Mouse (Mus musculus): ENCODE data around the gene Cdc20b.
A peak's percentile ranks its signal among the peaks of the same experiment; 100 is the strongest.
"Not testable (repeated sequence)": the region's sequence is repeated elsewhere in the genome, so short reads cannot be mapped to it uniquely, and the experiment has no call there.

Cdc20b gene

DNA sequence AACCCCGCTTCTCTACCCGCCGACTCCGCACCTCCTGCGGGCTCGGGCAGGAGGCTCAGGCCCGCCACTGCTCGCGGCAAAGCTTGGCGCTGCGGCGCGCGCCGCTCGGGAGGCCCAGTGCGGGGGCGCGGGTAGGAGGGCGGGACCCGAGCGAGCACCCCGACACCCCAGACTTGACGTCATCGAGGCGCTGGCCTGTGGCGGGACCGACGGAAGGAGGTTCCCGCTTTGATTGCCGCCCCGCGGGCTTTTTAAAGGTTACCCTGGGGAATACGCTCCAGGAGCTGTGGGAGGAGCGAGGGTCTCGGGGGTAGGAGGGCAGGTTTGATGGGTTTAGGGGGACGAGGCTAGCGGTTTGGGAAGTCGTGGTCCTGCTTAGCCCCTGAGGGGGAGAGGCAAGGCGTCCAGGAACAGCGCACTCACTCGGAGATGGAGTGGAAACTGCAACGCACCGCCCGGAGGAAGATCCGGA, at the start of gene Cdc20b:
Gene Cdc20b, plus strand, starts transcription at position 162 of the 472 bp plus-strand sequence.
- DNase-seq = peak; percentile 35

DNA sequence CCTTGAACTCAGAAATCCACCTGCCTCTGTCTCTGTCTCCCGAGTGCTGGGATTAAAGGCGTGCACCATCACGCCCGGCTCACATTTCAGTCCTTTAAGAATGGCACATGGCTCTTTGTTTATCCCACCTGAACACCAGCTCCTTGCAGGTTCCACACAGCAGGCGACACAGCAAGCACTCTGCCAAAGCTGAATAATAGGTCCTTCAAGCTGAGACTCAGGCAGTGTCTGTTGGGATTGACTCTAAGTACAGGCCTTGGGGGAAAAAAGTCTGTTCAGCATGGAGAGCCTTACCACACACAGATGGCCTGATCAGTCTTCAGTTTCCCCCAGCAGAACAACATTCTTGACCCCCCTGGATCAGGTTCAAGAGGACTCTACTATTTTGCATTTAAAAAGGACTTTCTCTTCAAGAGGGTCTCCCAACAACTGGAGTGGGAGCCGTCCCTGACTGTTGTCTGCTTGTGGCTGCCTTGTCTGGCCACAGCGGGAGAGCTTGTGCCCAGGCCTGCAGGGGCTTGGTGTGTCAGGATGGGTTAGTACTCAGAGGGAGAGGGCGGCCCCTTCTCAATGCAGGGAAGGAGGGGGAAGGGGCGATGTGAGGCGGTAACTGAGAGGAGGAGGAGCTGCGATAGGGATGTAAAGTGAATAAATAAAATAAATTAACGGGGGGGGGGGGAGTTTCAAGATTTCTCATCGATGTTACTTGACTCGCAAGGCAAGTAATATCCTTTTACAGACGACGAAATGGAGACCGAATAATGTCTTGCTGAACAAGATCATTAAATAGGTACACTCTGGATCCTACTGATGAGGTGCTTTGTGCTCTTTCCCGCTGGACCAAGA, 49.1 kb upstream of the Cdc20b start:
- DNase-seq = no peak

DNA sequence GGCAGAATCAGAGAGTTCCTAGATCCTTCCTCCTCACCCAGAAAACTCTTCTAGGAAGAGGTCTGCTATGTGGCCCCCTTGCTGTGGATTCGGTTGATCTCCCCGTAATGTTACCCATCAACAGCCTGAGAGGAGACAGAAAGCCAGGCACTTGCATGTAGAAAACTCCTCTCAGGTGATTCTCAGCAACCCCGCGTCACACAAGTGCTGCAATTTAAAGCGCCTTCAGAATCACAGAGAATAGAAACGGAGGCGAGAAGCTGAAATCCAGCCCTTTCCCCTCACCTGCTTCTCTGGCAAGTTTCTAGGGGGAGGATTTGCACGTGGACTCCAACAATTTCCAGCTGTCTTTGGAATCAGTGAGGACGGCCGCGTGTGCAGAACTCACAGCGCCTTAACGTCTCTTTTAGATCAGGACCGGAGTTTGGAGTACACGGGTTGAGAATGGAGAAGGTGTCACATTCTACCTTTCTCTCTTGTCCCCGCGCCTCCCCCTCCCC, 48.4 kb upstream of the Cdc20b start:
- DNase-seq = no peak

DNA sequence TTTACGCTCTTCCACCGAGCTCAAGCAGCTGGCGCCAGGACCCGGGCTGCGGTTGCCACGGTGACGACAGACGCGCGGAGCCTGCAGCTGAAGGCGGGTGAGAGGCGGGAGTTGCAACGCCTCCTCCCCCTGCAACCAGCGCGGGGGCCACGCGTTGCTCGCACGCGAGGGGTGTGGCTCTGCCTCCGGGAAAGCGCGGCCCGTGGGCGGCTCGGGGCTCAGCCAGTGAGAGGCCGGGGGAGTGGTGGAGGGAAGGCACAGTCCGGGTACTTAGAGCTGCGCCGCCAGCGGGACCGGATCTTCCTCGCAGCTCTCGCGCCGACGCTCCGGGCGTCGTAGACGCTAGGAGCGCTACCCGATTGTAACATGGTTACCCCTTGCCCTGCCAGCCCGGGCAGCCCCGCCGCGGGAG, 47.4 kb upstream of the Cdc20b start, which contains the start of gene Ccno:
Gene Ccno, plus strand, starts transcription at position 271 of the 412 bp plus-strand sequence.
- DNase-seq = peak; percentile 94

DNA sequence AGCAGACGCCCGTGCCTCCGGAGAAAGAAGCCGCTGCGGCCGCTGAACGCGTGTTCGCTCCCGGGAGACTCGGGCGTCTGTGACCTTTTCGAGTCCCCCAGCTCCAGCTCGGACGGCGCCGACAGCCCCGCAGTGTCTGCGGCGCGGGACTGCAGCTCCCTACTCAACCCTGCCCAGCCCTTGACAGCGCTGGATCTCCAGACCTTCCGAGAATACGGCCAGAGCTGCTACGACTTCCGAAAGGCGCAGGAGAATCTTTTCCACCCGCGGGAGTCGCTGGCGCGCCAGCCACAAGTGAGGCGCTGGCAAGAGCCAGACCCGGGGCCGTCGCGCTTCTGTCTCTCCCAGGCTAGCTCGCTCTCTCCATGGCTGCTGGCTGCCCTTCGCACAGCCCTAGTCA, 46.9 kb upstream of the Cdc20b start:
- no peak for DNase-seq

DNA sequence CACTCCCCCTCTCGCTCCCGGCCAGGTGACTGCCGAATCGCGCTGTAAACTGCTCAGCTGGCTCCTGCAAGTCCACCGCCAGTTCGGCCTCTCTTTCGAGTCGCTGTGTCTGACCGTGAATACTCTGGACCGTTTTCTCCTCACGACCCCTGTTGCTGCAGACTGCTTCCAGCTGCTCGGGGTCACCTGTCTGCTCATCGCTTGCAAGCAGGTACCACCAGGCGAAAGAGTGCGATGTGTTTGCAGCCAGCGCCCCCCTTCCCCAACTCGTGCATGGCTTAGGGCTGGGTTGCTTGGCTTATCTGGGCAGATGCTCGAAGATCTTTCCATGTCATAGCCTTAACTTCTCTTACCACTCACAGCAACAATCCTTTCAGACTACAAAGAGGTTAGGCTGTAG, 46.0 kb upstream of the Cdc20b start:
- DNase-seq = no peak

DNA sequence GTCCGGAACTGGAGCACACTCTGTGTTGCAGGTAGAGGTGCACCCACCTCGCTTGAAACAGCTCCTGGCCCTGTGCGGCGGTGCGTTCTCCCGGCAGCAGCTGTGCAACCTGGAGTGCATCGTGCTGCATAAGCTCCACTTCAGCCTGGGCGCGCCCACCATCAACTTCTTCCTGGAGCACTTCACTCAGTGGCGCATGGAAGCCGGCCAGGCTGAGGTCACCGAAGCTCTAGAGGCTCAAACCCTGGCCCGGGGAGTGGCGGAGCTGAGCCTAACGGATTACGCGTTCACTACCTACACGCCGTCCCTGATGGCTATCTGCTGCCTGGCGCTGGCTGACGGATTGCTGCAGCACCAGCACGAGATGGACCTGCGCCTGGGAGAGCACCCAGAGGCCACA, 45.4 kb upstream of the Cdc20b start:
- no peak for DNase-seq

DNA sequence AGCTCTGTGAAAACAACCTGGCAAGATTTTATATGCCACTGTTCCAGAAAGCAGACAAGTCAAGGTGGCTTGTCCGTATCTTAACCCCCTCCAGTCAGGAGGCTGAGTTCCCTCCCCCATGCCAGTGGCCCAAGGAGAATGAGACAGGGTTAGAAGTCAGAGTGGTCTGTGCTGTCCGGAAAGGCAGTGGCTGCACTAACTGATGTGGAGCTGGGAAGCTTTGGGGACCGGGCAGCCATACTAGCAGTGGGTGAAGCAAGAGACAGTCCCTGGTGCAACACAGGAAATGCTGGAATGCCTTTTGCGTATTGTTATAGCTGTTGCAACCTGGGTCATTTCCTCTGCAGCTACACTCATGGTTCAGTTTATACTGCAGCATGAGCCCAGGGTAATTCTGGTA, 44.6 kb upstream of the Cdc20b start:
- no peak for DNase-seq

DNA sequence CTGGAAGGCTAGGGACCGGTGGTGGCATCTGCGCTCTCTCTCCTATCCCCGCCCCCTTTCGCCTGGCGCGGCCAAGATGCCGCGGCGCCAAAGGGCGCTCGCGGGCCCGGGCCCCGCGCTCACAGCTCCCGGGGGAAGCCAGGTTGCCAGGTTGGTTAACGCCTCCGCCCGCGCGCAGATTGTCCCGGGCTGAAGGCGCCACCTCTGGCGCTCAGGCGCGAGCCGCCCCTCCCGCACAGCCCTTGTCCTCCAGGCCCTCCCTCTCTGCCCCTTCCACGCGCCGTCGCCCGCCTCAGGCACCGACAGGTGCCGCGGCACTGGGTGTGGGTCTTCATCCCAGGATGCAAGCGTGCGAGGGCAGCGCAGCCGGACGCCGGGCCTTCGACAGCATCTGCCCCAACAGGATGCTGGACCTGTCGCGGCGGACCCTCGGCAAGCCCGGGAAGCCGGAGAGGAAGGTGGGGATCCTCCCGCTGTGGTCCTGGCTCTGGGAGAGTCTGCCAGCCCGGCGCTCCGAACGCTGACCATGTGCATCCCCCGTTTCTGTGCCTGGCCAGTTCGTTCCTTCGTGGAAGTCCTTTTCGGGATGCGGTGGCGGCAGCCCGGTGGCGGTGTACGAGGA, 41.3 kb upstream of the Cdc20b start, which contains the start of gene Mcidas:
Gene Mcidas, plus strand, starts transcription at position 315 of the 622 bp plus-strand sequence.
- no peak for DNase-seq

DNA sequence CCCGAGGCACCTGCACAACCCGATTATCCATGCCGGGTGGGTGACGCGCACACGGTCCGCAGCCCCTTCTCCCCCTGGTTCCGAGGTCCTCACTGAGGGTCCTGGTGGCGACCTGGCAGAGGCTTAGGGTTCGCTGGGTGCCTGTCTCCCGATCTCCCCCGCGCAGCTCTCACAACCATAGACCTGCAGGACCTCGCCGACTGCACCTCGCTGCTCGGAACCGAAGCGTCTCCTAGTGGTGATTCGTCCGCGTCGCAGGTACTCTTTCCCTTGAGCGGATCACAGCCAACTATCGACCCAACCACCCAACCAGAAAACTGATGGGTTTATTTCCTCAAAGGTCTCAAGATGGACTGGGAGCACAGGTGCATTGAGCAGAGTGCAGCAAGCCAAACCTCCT, 40.7 kb upstream of the Cdc20b start:
- peak; percentile 39 for DNase-seq

DNA sequence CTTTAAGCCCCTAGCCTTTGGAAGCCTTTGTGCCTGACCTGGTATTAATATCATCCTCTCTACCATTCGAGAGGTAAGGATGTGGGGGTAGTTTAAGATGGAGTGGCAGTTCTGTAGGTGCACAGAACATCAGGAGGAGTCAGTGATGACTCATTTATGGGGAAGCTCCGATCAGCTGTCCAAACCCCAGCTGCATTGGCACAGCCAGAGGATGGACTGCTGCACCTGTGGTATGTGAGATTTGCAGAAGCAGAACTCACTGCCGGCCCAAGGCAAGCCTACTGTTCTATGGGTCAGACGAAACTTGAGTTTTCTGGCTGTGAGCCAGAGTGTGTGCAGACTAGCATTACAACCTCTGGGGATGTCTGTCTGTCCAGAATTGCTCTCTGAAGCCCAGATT, 38.5 kb upstream of the Cdc20b start:
- DNase-seq = no peak

DNA sequence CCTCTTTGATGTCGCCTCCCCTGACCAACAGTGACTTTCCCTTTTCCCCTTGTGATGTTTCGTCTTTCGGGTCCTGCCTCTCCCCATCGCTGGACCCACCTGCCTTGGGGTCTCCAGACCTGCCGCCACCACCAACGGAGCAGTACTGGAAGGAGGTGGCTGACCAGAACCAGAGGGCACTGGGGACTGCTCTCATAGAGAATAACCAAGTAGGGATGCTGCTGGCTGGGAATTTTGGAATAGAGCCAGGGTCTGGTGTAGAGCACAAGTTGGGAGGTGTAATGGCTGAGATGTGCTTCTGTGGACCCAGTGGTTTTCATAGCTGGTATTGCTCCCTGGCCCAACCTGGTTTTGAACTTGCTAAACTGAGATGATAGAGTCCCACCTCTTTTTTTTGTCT, 37.5 kb upstream of the Cdc20b start:
- no peak for DNase-seq

DNA sequence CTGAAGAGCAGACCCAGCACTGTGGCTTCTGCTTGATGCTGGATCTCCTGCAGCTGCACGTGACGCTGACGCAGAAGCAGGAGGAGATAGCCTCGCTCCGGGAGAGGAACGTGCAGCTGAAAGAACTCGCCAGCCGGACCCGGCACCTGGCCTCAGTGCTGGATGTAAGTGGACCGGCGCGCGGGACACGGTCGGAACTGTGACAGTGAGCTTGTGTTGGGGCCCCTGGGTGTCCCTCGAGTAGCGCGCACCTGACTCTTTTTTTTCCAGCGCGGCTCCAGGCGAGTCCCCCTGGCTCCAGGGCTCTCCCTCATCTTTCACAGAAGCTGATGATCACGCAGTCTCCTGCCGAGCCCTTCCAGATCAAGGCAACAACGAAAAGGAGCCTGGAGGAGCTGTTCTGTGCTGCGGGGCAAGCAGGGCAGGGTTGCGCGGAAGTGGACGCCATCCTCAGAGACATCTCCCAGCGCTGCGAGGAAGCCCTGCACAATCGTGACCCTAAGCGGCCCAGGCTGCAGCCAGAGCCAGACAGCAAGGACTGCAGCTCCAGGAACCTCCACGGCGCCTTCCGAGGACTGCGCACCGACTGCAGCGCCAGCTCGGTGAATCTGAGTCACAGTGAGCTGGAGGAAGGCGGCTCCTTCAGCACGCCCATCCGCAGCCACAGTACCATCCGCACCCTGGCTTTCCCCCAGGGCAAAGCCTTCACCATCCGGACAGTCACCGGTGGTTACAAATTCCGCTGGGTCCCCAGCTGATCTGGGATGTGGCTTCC, 36.3 kb upstream of the Cdc20b start:
- peak; percentile 65 for DNase-seq

DNA sequence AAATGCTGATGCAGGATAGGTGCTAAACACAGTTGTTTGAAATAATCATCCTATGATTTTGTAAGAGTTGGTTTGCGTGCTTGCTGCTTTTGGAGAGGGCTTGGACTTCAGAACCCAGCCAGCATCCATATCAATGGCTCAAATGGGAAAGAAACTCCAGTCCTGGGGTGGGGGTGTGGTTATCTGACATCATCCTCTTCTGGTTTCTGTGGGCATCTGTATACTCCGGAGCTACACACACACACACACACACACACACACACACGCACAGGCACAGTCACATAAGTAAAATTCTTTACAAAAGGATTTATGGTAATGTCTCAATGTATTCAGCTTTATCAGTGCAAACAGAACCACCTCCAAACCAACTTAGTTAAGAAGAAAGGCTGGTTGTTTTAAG, 34.8 kb upstream of the Cdc20b start:
- no peak for DNase-seq

DNA sequence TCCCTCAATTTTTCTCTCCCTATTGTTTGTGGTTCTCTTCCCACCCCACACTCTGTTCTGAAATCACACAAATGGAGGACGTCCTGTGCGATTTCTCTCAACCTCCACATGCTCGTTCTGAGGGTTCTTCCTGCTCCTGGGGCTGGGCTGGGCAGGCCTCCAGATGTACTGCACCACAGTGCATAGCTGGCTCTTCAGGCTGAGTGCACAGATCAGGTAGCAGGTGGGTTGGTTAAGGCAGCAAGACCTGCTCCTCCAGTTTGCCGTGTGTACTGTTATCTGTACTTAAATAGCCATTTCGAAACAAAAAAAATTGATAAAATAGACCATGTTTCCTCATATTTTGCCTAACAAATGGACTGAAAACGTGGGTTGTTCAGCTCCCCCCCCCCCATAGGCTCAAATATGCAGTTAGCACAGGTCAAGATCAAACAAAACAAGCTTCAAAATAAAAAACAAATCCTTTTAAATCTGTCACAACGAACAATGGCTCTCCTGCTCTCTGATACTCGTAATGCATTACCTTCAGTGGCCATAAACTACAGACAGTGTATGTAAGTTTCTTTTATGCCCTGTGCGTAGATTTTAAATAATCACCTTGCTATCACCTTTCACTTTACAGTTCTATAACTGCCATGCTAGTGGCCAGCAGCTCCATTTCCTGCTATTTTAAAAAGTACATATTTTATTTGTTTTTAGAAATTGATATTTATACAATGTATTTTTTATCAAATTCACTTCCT, 34.2 kb upstream of the Cdc20b start:
- no peak for DNase-seq

DNA sequence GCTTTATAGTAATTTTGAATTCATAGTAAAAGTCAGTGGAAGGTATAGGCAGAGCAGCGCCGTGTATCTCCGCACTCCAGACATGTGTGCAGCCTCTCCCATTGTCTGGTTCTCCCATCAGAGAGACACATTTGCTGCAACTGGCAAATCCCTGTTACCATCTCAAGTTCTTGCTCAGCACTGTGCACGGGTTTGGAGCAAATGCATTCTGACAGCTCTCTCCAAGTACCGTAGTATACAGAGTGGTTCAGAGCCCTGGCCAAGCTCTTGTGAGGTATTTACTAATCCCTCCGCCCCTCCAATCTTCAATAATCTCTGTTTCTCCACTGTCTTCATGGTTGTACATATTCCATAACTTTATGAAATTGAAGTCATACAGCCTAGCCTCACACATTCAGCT, 22.2 kb upstream of the Cdc20b start:
- no peak for DNase-seq

DNA sequence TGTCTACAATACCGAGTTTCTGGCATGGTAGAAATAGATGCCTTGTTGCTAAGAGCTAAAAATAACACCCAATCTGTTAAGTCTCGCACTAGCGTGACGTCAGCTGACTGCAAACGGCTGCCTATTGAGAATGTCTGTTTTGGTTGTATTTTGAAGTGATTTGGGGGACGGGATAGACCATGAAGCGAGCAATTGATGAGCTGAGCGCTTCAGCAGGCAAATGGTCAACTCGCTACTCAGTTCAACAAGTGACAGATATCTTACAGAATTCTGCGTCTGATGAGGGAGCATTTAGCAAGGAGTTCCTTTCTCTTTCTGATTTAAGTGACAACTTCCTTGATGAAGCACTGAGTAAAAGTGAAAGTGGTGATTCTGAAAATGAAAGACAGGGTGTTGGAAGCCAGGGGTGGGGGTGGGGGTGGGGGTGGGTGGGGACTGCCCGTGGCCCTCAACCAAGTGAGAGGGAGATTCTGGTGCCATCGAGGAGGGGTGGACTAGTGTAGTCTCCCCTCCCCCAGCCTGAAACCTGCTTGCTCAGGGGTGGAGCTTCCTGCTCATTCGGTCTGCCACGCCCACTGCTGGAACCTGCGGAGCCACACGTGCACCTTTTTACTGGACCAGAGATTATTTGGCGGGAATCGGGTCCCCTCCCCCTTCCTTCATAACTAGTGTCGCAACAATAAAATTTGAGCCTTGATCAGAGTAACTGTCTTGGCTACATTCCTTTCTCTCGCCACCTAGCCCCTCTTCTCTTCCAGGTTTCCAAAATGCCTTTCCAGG, 21.5 kb upstream of the Cdc20b start:
- DNase-seq = not testable (repeated sequence)

DNA sequence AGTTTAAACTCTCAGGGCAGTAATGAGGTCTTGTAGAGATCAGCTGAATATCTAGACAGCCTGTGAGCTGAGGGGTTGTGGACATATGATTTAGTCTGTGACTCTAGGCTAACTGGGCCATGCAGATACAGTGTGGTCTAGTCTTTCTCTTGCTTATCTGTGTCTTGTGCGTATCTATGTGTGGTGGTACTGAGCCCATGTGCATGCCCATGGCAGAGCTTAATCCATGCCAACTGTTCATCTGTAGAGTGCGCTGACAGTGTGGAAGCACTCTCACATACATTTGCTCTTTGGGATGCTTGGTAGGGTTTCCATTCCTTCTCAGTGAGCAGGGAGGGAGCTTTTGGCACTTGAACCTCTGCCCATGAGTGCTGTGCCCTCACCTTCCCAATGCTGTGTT, 13.4 kb upstream of the Cdc20b start:
- DNase-seq = no peak

DNA sequence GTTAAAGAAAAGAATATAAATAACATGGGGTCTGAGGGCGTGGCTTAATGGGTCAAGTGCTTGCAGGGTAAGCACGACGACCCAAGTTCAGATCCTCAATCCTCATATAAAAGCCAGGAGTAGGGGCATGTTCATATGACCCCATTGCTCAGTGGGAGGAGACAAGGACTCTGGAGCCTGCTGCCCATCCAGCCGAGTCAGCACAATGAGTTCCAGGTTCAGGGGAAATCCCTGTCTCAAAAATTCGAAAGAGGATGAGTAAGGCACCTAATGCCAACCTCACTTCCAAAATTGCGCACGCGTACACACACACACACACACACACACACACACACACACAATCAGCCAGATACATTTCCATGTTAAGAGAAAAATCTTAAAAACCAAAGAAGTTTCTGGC, 12.4 kb upstream of the Cdc20b start:
- DNase-seq = no peak

DNA sequence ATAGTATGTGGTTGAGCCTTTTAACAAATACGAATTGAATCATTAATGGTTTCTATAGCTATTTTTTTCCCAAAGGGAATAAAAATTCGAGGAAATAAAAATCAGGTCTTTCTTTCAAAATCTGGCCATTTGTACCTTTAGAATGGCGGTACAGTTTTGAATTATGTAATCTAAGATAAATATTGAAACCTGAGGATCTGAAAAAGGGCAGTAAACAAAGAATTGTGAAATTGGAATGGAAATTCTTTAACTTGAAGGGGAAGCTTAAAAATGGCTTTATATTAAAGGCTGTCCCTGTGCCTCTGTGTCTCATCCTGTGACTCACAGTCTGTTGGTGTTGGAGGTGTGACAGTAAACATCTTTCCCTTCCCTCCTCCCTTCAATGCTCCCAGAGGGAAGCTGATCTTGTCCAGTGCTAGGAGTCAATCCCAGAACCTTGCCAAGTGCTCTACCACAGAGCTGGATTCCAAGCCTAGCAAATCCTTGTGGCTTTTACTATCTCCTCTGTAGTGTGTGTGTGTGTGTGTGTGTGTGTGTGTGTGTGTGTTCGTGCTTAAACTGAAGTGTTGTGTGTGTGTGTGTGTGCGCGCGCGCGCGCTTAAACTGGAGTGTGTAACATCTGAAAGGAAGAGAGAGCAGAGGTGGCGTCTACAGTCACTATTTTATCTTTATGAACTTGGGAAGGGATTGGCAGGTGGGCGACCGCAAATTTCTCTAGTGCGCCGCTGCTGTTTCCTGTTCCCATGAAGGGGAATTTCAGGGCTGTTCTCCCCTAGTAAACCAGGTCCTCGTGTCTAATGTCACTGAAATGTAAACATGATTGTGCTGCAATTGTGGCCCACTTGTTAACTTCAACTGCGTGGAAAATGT, 11.4 kb upstream of the Cdc20b start:
- DNase-seq = no peak

DNA sequence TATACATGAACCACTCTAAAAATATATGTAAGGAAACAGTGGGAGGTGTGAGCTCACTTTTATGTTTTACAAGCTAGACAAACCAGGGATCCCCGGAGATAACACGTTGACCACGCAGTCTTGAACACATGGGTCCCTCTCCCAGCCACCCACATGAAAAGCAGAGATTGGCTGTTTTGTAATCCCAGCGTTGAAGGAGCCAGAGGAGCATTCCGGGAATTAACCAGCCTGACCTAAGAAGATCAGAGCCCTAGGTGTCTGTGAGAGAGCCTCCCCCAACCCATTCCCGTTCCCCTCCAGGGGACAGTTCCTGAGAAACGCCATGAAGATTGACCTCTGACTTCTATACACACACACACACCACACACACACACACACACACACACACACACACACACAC, 3.6 kb upstream of the Cdc20b start:
- no peak for DNase-seq

Data from right cerebral cortex, postnatal 25 days (tissue).